Mouse (Mus musculus) heart, embryonic 15.5 days (tissue): Measurements from ENCODE around the gene Ehmt2. TPM values are rescaled to one million over a fixed set of nuclear protein-coding genes. Genes with fewer than 3 reads are reported as not detected.
"Not testable (repeated sequence)": the region's sequence is repeated elsewhere in the genome, so short reads cannot be mapped to it uniquely, and the experiment has no call there.

Experiments
- ATAC-seq: fragments of 200-750 bp; cut with Nextera tagmentation; replicated peaks from 2 replicates; pipeline ENCODE4 v1.8.0; 2017; ENCODE audit warnings: low read depth, moderate TSS enrichment; ENCODE audit not compliant: insufficient number of reproducible peaks, insufficient read depth, low FRiP score
- H3K27ac ChIP-seq: fragments of 300-500 bp; sonication (generic); 2 replicates; pipeline ENCODE4 v1.5.1; 2015; ENCODE audit warnings: mild to moderate bottlenecking, inconsistent platforms
- H3K27me3 ChIP-seq: fragments of 300-500 bp; sonication (generic); 2 replicates; pipeline ENCODE4 v1.6.1; 2015; ENCODE audit warnings: inconsistent platforms
- H3K36me3 ChIP-seq: fragments of 300-500 bp; sonication (generic); 2 replicates; pipeline ENCODE4 v1.6.1; 2015; ENCODE audit warnings: mild to moderate bottlenecking, inconsistent platforms
- H3K4me1 ChIP-seq: fragments of 300-500 bp; sonication (generic); replicated peaks from 2 replicates; pipeline ENCODE4 v1.6.1; 2015; ENCODE audit warnings: inconsistent platforms
- H3K4me2 ChIP-seq: fragments of 300-500 bp; sonication (generic); 2 replicates; pipeline ENCODE4 v1.6.1; 2015; ENCODE audit warnings: inconsistent platforms, mild to moderate bottlenecking, moderate library complexity
- H3K4me3 ChIP-seq: fragments of 300-500 bp; sonication (generic); 2 replicates; pipeline ENCODE4 v1.5.1; 2015; ENCODE audit warnings: mild to moderate bottlenecking, inconsistent platforms
- H3K9ac ChIP-seq: fragments of 300-500 bp; sonication (generic); 2 replicates; pipeline ENCODE4 v1.6.1; 2015; ENCODE audit warnings: mild to moderate bottlenecking, inconsistent platforms
- H3K9me3 ChIP-seq: fragments of 300-500 bp; sonication (generic); replicated peaks from 2 replicates; pipeline ENCODE4 v1.6.1; 2016; ENCODE audit warnings: inconsistent platforms
- WGBS: fragments of 180-500 bp; shearing (Covaris S2); methylation state at CpG from one replicate; pipeline ENCODE4 v1.1.7; 2015; ENCODE audit warnings: mixed read lengths; 5-methylcytosine and 5-hydroxymethylcytosine counted together
- polyA plus RNA-seq: library from polyadenylated mRNA; unstranded; fragments of >200 nt; fragmentation: Nextera tagmentation; extraction: Ambion mirVana; gene quantifications from 2 replicates; pipeline ENCODE4 v1.2.1, GENCODE M21; 2015

The Ehmt2 gene
- polyA plus RNA-seq, 1 experiment from 2014 or later = 31.7 TPM

DNA sequence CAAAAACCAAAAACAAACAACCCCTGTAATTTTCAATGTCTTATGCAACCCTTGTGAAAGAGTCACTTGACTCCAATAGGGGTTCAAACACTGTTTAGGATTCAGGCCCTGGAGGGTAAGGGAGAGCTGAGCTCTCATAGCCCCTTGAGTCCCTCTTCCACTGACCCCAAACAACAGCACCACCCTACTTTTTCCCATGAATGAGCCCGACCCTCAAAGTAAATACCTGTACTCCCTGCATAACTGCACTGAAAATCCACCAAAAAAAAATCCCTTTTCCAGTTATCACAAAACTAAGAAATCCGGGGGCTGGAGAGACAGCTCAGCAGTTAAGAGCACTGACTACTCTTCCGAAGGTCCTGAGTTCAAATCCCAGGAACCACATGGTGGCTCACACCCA, 57.6 kb downstream of the Ehmt2 start:
- Histone ChIP-seq H3K27me3 (peaks cover 5% of the 10 kb centered on the region), H3K4me2 (no peak overlapping the region), H3K9ac (no peak overlapping the region), H3K9me3 (no peaks in the 10 kb centered on the region), H3K4me1 (peaks cover 13% of the 10 kb centered on the region), H3K36me3 (0 out of 2 replicates have a peak, but pooled peaks cover under 1% of the 10 kb centered on the region), H3K27ac (no peak overlapping the region), H3K4me3 (no peak overlapping the region)
- 69% methylated on average over 3 of the region's 3 CpGs for WGBS
- ATAC-seq = no peak

DNA sequence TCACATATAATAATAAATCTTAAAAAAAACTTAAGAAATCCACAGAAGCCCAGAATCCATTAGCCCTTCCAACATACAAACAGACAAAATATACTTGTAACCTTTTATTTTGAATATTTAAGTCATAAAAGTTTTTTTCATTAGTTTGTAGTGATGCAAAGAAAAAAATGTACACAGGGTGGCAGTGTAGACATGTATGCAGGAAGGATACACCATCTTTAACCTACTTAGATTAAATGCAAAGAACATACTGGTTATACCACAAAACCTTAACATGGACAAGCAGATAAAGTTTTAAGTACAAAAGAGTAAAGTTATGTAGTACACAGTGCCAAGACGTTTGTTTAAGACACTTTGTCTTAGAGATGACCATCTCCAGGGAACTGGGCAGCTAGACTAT, 58.1 kb downstream of the Ehmt2 start:
- H3K27me3 ChIP-seq = peaks cover 5% of the 10 kb centered on the region
- no peak overlapping the region for H3K4me2 ChIP-seq
- no peaks in the 10 kb centered on the region for H3K9me3 ChIP-seq

DNA sequence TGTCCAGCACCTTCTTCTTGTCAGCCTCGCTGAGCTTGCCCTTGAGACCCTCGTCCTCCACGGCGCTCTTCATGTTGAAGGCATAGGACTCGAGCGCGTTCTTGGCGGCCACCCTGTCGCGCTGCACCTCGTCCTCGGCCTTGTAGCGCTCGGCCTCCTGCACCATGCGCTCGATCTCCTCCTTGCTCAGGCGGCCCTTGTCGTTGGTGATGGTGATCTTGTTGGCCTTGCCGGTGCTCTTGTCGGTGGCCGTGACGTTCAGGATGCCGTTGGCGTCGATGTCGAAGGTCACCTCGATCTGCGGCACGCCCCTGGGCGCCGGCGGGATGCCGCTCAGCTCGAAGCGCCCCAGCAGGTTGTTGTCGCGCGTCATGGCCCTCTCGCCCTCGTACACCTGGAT, 59.0 kb downstream of the Ehmt2 start:
- not testable (repeated sequence) for H3K9me3 ChIP-seq, H3K4me1 ChIP-seq, H3K9ac ChIP-seq, H3K4me3 ChIP-seq, H3K27ac ChIP-seq, H3K4me2 ChIP-seq, ATAC-seq, H3K27me3 ChIP-seq, H3K36me3 ChIP-seq
- 17% methylated on average over 38 of the region's 40 CpGs for WGBS

More for the DNA sequence above, 58.1 kb downstream of the Ehmt2 start:
- Histone ChIP-seq H3K27ac (no peak overlapping the region), H3K36me3 (no peaks in the 10 kb centered on the region), H3K4me3 (no peak overlapping the region), H3K4me1 (peaks cover 9% of the 10 kb centered on the region), H3K9ac (no peak overlapping the region)
- 39% methylated on average over 1 of the region's 1 CpGs for WGBS
- ATAC-seq = no peak

DNA sequence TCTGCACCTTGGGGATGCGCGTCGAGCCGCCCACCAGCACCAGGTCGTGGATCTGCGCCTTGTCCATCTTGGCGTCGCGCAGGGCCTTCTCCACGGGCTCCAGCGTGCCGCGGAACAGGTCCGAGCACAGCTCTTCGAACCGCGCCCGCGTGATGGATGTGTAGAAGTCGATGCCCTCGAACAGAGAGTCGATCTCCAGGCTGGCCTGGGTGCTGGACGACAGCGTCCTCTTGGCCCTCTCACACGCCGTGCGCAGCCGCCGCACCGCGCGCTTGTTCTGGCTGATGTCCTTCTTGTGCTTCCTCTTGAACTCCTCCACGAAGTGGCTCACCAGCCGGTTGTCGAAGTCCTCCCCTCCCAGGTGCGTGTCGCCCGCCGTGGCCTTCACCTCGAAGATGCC, 59.7 kb downstream of the Ehmt2 start:
- not testable (repeated sequence) for H3K4me1 ChIP-seq, H3K9ac ChIP-seq, H3K4me2 ChIP-seq, H3K9me3 ChIP-seq, H3K36me3 ChIP-seq, ATAC-seq, H3K27me3 ChIP-seq, H3K27ac ChIP-seq, H3K4me3 ChIP-seq
- 22% methylated on average over 28 of the region's 40 CpGs for WGBS

DNA sequence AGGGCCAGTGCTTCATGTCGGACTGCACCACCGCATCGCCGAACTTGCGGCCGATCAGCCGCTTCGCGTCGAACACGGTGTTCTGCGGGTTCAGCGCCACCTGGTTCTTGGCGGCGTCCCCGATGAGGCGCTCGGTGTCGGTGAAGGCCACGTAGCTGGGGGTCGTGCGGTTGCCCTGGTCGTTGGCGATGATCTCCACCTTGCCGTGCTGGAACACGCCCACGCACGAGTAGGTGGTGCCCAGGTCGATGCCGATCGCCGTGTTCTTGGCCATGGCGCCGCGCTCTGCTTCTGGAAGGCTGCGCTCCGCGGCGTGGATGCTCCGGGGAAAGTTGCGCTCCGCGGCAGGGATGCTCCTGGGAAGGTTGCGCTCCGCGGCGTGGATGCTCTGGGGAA, 60.5 kb downstream of the Ehmt2 start:
- WGBS = under 1% methylated on average over 15 of the region's 47 CpGs
- not testable (repeated sequence) for H3K27me3 ChIP-seq, H3K4me1 ChIP-seq, H3K9me3 ChIP-seq, H3K27ac ChIP-seq, H3K9ac ChIP-seq, H3K36me3 ChIP-seq
- H3K4me2 ChIP-seq = peak overlapping the region; percentile 79
- peak overlapping the region; percentile 67 for H3K4me3 ChIP-seq
- ATAC-seq = peak; percentile 7; the same call in 1 of the 2 replicates

DNA sequence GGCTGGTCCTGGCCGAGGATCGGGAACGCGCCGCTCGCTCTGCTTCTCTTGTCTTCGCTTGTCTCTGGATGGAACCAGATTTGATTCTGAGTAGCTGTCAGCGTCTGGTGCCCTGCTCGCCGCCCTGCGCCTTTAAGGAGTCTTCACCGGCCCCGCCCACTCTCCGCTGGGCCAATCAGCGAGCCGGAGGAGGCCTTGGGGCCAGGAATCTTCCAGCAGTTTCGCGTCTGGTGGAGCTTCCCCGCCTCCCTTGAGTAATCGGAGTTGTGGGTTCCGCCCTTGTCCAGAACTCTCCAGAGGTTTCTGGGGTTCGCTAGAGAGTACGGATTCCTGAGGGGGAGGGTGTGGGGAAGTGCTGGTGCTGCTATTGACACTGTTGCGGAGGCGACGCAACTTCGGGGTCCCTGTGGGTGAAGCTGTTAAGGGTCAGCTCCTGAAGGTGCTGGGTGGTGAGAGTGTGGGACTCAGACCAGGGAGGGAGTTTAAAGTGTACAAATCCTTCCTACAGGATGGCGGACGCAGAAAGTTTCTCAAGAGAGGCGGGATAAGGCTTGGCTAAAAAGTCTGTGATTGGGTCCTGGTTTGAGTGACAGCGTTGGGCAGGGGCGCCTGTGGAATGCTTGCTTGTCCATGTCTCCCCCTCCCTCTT, 61.0 kb downstream of the Ehmt2 start, which contains the start of gene Hspa1b:
Gene Hspa1b (minus strand): TSS at position 109 of the 649 bp plus-strand sequence.
- not testable (repeated sequence) for H3K27me3 ChIP-seq, H3K4me1 ChIP-seq, H3K36me3 ChIP-seq, H3K9me3 ChIP-seq
- ATAC-seq = peak; percentile 90
- peak within 1 kb of the TSS; percentile 76 for H3K9ac ChIP-seq
- WGBS = under 1% methylated on average over 30 of the region's 32 CpGs
- H3K27ac ChIP-seq = peak within 1 kb of the TSS; percentile 98
- peak within 1 kb of the TSS; percentile 79 for H3K4me2 ChIP-seq
- peak within 1 kb of the TSS; percentile 67 for H3K4me3 ChIP-seq

DNA sequence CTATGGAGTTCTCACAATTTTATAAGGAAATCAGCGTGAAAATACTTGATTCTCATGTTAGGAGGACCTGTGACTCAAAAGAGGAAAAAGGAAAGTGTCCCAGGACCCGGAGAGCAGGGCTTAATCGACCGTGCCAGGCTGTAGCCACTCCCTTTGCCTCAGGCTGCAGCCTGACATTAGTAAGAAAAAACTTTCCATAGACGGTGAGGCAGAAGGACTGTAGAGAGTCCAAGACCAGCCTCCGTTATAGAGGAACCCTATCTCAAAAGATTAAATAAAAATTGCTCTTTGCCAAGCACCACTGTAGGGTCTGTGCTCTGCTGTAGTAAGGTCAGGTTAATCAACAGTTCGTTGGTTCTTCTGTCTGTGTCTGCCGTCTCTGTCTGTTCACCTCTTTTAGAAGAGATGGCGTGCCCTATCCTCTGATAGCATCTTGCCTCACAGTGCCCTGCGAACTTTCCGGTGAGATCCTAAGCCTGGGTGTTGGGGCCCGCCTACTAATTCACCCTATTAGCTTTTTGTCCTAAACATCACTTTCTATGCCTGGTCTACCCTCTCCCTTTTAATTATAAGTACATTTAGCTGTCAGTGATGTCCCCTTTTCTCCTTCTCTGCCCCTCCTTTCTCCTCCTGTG, 61.7 kb downstream of the Ehmt2 start:
- 9% methylated on average over 12 of the region's 12 CpGs for WGBS
- H3K4me1 ChIP-seq = 0 out of 2 replicates have a peak, but pooled peaks cover 7% of the 10 kb centered on the region
- H3K9ac ChIP-seq = peak overlapping the region; percentile 76
- H3K27ac ChIP-seq = peak overlapping the region; percentile 98
- no peak for ATAC-seq
- peak overlapping the region; percentile 67 for H3K4me3 ChIP-seq
- H3K27me3 ChIP-seq = peaks cover 5% of the 10 kb centered on the region
- no peaks in the 10 kb centered on the region for H3K36me3 ChIP-seq
- H3K9me3 ChIP-seq = no peaks in the 10 kb centered on the region
- peak overlapping the region; percentile 79 for H3K4me2 ChIP-seq

DNA sequence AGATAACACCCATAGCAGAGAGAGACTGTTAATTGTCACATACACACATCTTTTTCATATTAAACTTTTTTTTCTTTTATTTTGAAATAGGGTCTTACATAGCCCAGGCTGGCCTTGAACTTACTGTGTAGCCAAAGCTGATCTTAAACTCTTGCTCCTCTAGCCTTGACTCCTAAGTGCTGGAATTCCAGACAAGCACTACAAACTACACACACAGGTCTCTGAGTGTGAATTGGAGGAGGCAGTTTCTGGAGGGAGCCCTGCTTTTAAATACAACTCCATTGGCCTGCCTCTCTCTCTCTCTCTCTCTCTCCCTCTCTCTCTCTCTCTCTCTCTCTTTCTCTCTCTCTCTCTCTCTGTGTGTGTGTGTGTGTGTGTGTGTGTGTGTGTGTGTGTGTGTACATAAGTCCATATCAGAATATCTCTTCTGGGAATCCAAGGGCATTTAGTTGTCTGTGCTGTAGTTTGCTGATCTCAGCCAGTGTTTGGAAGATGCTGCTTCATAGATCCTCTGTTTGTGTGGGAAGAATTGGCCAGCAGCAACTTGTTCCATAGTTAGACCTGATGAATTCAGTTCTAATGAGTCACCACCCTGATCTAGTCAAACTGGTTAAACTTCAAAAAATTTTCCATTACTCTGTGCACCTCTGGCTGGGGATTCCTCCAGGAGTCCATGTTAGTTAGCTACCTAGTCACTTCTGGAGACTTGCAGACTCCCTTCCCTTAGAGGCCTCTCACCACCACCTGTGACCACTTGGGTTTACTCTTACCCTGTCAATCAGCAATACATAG, 62.6 kb downstream of the Ehmt2 start:
- Histone ChIP-seq H3K36me3 (no peaks in the 10 kb centered on the region), H3K4me2 (no peak overlapping the region), H3K9ac (no peak overlapping the region), H3K4me1 (0 out of 2 replicates have a peak, but pooled peaks cover 7% of the 10 kb centered on the region), H3K9me3 (no peaks in the 10 kb centered on the region), H3K4me3 (no peak overlapping the region), H3K27ac (0 out of 2 replicates have a peak overlapping the region, but pooled peaks have one; percentile 30), H3K27me3 (peaks cover 5% of the 10 kb centered on the region)
- ATAC-seq = no peak

DNA sequence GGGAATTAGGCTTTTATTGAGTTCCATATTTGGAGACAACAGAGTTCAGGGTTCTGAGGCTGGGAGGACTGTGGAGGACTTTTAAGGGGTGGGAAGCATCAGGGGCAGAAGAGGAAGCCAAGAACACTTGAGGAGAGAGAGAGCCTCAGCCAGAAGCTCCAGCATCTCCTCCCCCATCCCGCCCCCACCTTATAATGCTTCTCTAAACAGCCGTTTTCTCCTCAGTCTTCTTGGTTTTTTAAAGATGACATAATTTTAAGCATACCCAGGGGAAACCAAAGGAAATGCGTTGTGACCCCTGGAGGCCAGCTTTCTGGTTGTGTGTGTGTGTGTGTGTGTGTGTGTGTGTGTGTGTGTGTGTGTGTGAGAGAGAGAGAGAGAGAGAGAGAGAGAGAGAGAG, 63.9 kb downstream of the Ehmt2 start:
- WGBS = 39% methylated on average over 3 of the region's 3 CpGs
- no peaks in the 10 kb centered on the region for H3K36me3 ChIP-seq
- no peak overlapping the region for H3K4me3 ChIP-seq
- no peak overlapping the region for H3K9ac ChIP-seq
- H3K4me1 ChIP-seq = 0 out of 2 replicates have a peak, but pooled peaks cover 7% of the 10 kb centered on the region
- H3K4me2 ChIP-seq = no peak overlapping the region
- H3K9me3 ChIP-seq = no peaks in the 10 kb centered on the region
- no peaks in the 10 kb centered on the region for H3K27me3 ChIP-seq
- ATAC-seq = no peak
- H3K27ac ChIP-seq = no peak overlapping the region

DNA sequence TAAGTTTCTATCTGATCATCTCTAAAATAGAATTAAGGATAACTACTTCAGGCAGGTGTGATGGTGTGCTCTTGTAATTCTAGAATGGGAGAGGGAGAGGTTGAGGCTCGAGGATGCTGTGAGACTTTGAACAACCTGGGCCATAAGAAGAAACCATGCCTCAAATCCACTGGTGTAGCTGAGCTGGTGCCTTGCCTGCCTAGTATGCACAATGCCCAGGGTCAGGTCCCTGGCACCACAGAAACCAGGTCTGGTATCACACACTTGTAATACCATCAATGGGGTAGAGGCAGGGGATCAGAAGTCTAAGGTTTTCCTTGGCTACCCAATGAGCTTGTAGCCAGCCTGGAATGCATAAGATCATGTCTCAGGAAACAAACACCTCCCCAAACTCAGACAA, 64.6 kb downstream of the Ehmt2 start:
- ATAC-seq = no peak
- H3K36me3 ChIP-seq = no peaks in the 10 kb centered on the region
- no peak overlapping the region for H3K9ac ChIP-seq
- H3K9me3 ChIP-seq = no peaks in the 10 kb centered on the region
- H3K4me3 ChIP-seq = no peak overlapping the region
- peaks cover 2% of the 10 kb centered on the region for H3K27me3 ChIP-seq
- no peak overlapping the region for H3K27ac ChIP-seq
- 63% methylated on average over 1 of the region's 1 CpGs for WGBS
- H3K4me1 ChIP-seq = 0 out of 2 replicates have a peak, but pooled peaks cover 7% of the 10 kb centered on the region
- no peak overlapping the region for H3K4me2 ChIP-seq
